Mouse (Mus musculus): ENCODE results near the gene Anxa1. TPM values are rescaled to one million over a fixed set of nuclear protein-coding genes. Genes with fewer than 3 reads are reported as not detected.

The Anxa1 gene
- polyA plus RNA-seq, 1 experiment from 2014 or later: 61.8 TPM

DNA sequence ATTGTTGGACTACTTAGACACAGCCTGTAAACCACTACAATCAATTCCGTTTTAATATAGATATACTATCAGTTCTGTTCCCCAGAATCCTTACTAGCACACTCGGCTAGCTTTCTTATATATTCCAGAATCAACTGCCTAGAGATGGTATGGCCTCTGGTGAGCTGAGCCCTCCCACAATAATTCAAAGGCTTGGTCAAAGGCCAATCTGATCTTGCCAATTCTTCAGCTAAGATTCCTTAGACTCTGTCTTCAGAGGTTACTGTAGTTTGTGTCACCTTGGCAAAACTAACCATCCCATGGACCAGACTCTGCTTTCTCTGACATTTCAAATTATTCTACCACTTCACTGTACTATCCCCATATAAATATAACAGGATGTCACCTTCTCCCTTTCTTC, 25.4 kb downstream of the Anxa1 start:
- no peaks in the 10 kb centered on the region for H3K27me3 ChIP-seq (replicated peaks)
- no peak overlapping the region for H3K4me2 ChIP-seq (replicated peaks)
- H3K9me3 ChIP-seq: no peaks in the 10 kb centered on the region
- no peaks in the 10 kb centered on the region for H3K36me3 ChIP-seq
- WGBS: 74% methylated on average over 2 of the region's 2 CpGs
- no peak overlapping the region for H3K4me3 ChIP-seq (replicated peaks)
- H3K4me1 ChIP-seq (replicated peaks): no peaks in the 10 kb centered on the region
- no peak overlapping the region for H3K9ac ChIP-seq
- no peak for ATAC-seq
- no peak overlapping the region for H3K27ac ChIP-seq

DNA sequence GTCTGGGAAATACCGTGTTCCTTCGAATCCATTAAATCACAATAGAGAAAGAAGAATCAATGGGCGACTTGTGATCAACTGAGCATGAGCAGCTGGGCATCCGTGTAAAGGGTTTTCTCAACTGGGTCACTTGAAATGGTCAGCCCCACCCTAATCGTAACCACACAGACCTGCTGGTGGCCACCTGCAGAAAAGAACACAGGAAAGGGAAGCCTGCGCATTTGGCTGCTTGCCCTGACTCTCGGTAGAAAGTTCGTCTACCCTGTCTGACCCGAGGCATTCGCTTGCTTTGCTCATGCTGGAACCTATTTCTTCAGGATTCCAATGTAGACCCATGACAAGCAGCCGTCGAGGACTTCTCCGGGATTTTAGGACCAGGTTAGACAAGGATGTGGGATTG, 25.8 kb downstream of the Anxa1 start:
- no peak for ATAC-seq
- Histone ChIP-seq H3K4me1 (replicated peaks) (no peaks in the 10 kb centered on the region), H3K9ac (no peak overlapping the region), H3K4me2 (replicated peaks) (no peak overlapping the region), H3K27me3 (replicated peaks) (no peaks in the 10 kb centered on the region), H3K27ac (no peak overlapping the region), H3K9me3 (no peaks in the 10 kb centered on the region), H3K4me3 (replicated peaks) (no peak overlapping the region), H3K36me3 (no peaks in the 10 kb centered on the region)
- WGBS: 91% methylated on average over 13 of the region's 13 CpGs

DNA sequence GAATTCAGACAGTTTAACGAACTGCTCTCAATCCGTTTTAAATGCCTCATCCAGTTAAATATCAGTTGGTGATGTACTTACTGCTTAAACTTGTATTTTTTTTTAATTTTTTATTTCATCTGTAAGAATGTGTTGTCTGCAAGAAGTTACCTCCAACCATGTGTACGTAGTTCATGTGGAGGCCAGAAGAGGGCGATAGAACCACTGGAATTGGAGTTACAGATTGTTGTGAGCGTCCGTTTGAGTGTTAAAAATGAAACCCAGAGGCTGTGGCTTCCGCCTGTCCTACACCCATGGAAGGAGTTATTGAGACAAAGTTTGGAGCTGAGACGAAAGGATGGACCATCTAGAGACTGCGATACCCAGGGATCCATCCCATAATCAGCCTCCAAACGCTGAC, 27.5 kb downstream of the Anxa1 start:
- 72% methylated on average over 10 of the region's 10 CpGs for WGBS
- no peak overlapping the region for H3K9ac ChIP-seq
- no peaks in the 10 kb centered on the region for H3K27me3 ChIP-seq (replicated peaks)
- no peak overlapping the region for H3K4me2 ChIP-seq (replicated peaks)
- no peak for ATAC-seq
- no peaks in the 10 kb centered on the region for H3K36me3 ChIP-seq
- no peak overlapping the region for H3K4me3 ChIP-seq (replicated peaks)
- no peaks in the 10 kb centered on the region for H3K4me1 ChIP-seq (replicated peaks)
- H3K27ac ChIP-seq: no peak overlapping the region
- no peaks in the 10 kb centered on the region for H3K9me3 ChIP-seq

DNA sequence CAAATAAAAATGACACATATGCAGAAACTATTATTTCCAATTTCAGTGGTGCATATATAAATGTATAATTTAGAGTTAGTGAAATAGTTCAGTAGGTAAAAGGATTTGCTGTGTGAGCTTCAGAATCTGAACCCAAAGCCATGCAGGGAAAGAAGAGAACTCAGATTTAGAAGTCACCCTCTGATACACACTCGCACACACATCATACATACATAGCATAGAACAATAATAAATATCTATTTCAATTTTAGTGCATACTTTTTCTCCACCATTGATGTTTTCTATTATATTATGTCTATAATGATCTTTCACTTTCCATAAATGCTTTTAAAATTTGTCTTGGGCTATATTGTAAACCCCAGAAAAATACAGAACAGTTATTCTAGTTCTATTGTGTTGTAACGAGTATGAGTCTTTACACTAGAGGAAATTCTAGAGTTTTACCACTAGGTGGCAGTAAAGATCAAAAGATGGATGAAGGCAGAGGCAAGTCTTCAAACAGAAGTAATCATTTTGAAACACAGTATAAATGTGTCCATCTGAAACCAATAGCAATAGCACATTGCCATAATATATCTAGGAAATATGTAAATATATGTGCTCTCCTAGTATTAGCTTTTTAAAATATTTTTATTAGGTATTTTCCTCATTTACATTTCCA, 28.7 kb downstream of the Anxa1 start:
- Histone ChIP-seq H3K27me3 (replicated peaks) (no peaks in the 10 kb centered on the region), H3K36me3 (no peaks in the 10 kb centered on the region), H3K9ac (no peak overlapping the region), H3K4me3 (replicated peaks) (no peak overlapping the region), H3K4me2 (replicated peaks) (no peak overlapping the region), H3K9me3 (no peaks in the 10 kb centered on the region), H3K27ac (no peak overlapping the region), H3K4me1 (replicated peaks) (no peaks in the 10 kb centered on the region)
- WGBS: 51% methylated on average over 2 of the region's 2 CpGs
- ATAC-seq: peak; percentile 62; the same call in 1 of the 2 replicates

DNA sequence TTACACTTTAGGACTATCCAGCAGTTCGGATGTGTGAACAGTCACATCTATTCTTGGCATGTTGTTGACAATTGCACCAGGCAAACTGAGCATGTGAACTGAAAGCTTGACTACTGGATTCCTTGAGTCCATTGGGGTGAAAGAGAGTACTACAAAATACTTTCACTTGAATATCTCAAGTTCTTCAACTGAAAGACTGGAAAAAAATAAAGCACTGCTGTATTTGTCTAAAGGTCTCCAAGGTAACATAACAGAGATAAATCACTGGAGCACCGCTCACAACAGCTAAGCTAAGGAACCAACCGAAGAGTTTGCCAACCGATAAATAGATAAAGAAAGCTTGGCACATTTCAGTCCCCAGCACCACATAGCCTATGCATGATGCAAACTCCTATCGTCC, 32.1 kb downstream of the Anxa1 start:
- H3K36me3 ChIP-seq: no peaks in the 10 kb centered on the region
- H3K4me3 ChIP-seq (replicated peaks): no peak overlapping the region
- ATAC-seq: no peak
- H3K27me3 ChIP-seq (replicated peaks): no peaks in the 10 kb centered on the region
- H3K4me2 ChIP-seq (replicated peaks): no peak overlapping the region
- H3K9me3 ChIP-seq: no peaks in the 10 kb centered on the region
- no peak overlapping the region for H3K27ac ChIP-seq
- WGBS: 63% methylated on average over 5 of the region's 5 CpGs
- H3K4me1 ChIP-seq (replicated peaks): no peaks in the 10 kb centered on the region
- no peak overlapping the region for H3K9ac ChIP-seq

DNA sequence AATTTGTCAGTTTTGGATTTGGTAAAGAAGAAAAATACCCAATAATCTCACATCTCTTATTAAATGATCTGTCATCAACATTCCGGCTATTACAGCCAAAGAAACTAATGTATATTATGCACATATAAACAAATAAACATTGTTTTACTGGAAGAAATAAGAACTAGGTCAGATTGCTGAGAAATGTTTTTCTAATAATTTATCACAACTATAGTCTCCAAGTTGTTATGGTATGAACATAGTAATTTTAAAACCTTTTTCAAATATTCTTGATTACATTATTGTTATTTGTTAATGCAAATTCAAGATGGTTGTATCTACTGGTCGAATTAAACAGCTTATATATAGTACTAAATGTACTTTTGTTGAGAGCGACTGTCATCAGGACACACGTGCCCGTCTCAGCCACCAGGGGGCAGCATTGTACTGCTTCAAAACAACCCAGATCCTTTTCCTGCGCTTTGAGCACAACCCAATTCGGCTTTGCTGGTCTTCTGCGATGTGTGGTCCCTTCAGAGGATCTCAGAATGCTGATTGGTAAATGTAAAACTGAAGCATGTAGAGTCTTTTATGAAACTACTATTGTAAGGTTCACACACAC, 45.3 kb downstream of the Anxa1 start:
- Histone ChIP-seq H3K9ac (no peak overlapping the region), H3K27me3 (replicated peaks) (no peaks in the 10 kb centered on the region), H3K4me3 (replicated peaks) (no peak overlapping the region), H3K4me1 (replicated peaks) (no peaks in the 10 kb centered on the region), H3K36me3 (no peaks in the 10 kb centered on the region), H3K27ac (no peak overlapping the region), H3K9me3 (no peaks in the 10 kb centered on the region), H3K4me2 (replicated peaks) (no peak overlapping the region)
- peak; percentile 66 for ATAC-seq
- WGBS: 11% methylated on average over 8 of the region's 8 CpGs

DNA sequence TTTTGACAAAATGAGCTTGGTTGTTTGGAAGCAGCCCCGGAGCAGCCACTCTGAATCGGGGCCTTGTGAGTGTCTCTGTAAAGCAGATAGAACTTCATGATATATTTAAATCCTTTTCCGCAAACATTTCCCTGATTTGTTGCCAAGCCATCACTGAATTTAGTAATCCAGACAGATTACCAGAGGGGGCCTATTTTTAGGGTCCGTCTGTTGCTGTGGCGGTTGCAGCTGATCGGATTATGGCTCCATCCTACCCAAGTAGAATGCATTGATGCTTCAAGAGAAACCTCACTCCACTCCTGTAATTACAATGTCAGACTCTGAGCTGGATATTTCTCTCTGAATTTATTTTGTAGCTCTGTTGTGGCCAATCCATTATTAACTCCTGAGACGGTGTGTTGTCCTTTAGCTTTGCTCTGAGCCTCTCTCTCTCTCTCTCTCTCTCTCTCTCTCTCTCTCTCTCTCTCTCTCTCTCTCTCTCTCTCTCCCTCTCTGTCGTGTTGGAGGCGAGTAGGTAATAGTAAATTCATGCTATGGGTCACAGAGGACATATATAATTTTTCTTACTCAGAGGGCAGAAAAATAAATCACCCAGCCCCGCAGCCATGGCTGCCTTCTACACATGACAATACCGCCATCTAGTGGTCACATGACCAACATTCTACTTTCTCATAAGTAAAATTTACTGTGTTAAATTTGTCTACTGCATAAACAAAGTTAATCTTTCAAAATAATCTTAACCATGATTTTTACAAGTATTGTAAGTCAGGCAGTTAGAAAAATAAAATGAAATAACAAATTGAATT, 46.0 kb downstream of the Anxa1 start:
- Histone ChIP-seq H3K27me3 (replicated peaks) (no peaks in the 10 kb centered on the region), H3K9ac (no peak overlapping the region), H3K9me3 (no peaks in the 10 kb centered on the region), H3K4me1 (replicated peaks) (no peaks in the 10 kb centered on the region), H3K4me3 (replicated peaks) (no peak overlapping the region), H3K36me3 (no peaks in the 10 kb centered on the region), H3K4me2 (replicated peaks) (no peak overlapping the region), H3K27ac (no peak overlapping the region)
- 40% methylated on average over 11 of the region's 11 CpGs for WGBS
- peak; percentile 59; the same call in 1 of the 2 replicates for ATAC-seq

DNA sequence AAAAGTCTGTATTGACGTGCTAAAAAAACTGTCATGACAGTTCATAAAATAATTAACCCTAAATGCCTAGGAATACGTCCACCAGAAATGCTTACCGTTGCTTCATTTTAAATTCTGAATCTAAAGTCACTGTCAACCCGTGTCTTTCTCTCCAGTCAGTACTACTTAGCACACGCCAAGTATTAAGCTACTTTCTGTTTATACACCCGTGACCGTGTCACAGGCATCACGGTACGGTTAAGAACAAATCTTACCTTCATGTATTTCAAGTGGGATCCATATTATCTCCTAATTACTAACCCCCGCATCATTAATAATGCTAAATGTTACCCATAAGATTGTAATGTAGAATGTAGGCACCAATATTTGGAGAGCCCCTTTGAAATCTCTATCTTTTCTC, 46.7 kb downstream of the Anxa1 start:
- Histone ChIP-seq H3K27ac (no peak overlapping the region), H3K9ac (no peak overlapping the region), H3K9me3 (no peaks in the 10 kb centered on the region), H3K36me3 (no peaks in the 10 kb centered on the region), H3K4me2 (replicated peaks) (no peak overlapping the region), H3K4me3 (replicated peaks) (no peak overlapping the region), H3K27me3 (replicated peaks) (no peaks in the 10 kb centered on the region), H3K4me1 (replicated peaks) (no peaks in the 10 kb centered on the region)
- WGBS: 76% methylated on average over 10 of the region's 10 CpGs
- no peak for ATAC-seq

Other genes starting within 250 kb of the Anxa1 start
- 84.5 and 86.9 TPM in 2 replicates for gene Aldh1a1, start 101.8 kb upstream of the Anxa1 start, polyA plus RNA-seq (2015; fragmentation: Nextera tagmentation; extraction: Ambion mirVana)

All from intestine, embryonic 15.5 days (tissue).